Mouse (Mus musculus): ENCODE data around the gene Evx2.

DNA sequence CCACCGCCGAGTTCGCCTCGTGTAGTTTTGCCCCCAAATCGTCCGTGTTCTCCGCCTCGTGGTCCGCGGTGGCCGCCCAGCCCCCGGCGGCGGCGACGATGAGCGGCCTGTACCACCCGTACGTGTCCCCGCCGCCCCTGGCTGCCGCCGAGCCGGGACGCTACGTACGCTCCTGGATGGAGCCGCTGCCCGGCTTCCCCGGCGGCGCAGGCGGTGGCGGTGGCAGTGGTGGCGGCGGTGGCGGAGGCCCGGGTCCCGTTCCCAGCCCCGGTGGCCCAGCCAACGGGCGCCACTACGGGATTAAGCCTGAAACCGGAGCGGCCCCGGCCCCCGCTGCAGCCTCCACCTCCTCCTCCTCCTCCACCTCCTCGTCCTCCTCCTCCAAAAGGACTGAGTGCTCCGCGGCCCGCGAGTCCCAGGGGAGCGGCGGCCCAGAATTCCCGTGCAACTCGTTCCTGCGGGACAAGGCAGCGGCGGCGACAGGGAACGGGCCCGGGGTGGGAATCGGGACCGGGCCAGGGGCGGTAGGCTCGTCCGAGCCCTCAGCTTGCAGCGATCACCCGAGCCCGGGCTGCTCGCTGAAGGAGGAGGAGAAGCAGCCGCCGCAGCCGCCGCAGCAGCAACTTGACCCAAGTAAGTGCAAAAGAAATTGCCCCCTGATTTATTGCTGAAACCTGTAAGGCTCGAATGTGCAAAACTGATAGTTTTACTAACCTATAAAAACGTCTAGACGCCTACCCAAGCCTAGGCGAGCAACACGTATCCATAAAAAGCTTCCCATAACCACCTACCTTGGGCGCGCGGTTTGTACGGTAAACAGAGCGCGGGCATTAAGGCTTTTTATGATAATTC lies 39.1 kb upstream of the Evx2 start:
- TF ChIP-seq MYC (IDR thresholded peaks at IDR 0.05; ENCODE audit: low read depth, low read length) (no peak), MAZ (IDR thresholded peaks at IDR 0.05; ENCODE audit: low read depth, low read length) (no peak), GABPA (IDR thresholded peaks at IDR 0.05; ENCODE audit: low read depth, low read length) (no peak)
